Mouse (Mus musculus) neural tube, embryonic 13.5 days (tissue): ENCODE data around the gene Edc4. TPM values are rescaled to one million over a fixed set of nuclear protein-coding genes. Genes with fewer than 3 reads are reported as not detected.

Experiments
- ATAC-seq: fragments of 200-750 bp; cut with Nextera tagmentation; 2 replicates; pipeline ENCODE4 v1.8.0; 2017; ENCODE audit warnings: low read depth, mild to moderate bottlenecking, moderate TSS enrichment, moderate library complexity
- H3K27ac ChIP-seq: fragments of 300-500 bp; sonication (generic); replicated peaks from 2 replicates; pipeline ENCODE4 v1.5.1; 2015; ENCODE audit warnings: moderate library complexity, mild to moderate bottlenecking, inconsistent platforms
- H3K27me3 ChIP-seq: fragments of 300-500 bp; sonication (generic); 2 replicates; pipeline ENCODE4 v1.6.1; 2015; ENCODE audit warnings: mild to moderate bottlenecking, inconsistent platforms
- H3K36me3 ChIP-seq: fragments of 300-500 bp; sonication (generic); 2 replicates; pipeline ENCODE4 v1.6.1; 2015; ENCODE audit warnings: mild to moderate bottlenecking, inconsistent platforms
- H3K4me1 ChIP-seq: fragments of 300-500 bp; sonication (generic); replicated peaks from 2 replicates; pipeline ENCODE4 v1.6.1; 2015; ENCODE audit warnings: inconsistent platforms
- H3K4me2 ChIP-seq: fragments of 300-500 bp; sonication (generic); 2 replicates; pipeline ENCODE4 v1.6.1; 2015; ENCODE audit warnings: inconsistent platforms, mild to moderate bottlenecking, moderate library complexity
- H3K4me3 ChIP-seq: fragments of 300-500 bp; sonication (generic); 2 replicates; pipeline ENCODE4 v1.5.1; 2015; ENCODE audit warnings: mild to moderate bottlenecking, inconsistent platforms
- H3K9ac ChIP-seq: fragments of 300-500 bp; sonication (generic); 2 replicates; pipeline ENCODE4 v1.6.1; 2015; ENCODE audit warnings: moderate library complexity, mild to moderate bottlenecking, inconsistent platforms
- H3K9me3 ChIP-seq: fragments of 300-500 bp; sonication (generic); 2 replicates; pipeline ENCODE4 v1.6.1; 2016; ENCODE audit warnings: inconsistent platforms
- WGBS: fragments of 180-500 bp; shearing (Covaris S2); methylation state at CpG from one replicate; pipeline ENCODE4 v1.1.7; 2015; 5-methylcytosine and 5-hydroxymethylcytosine counted together
- polyA plus RNA-seq: library from polyadenylated mRNA; unstranded; fragments of >200 nt; fragmentation: Nextera tagmentation; extraction: Ambion mirVana; gene quantifications from 2 replicates; pipeline ENCODE4 v1.2.1, GENCODE M21; 2015

Edc4 gene
- polyA plus RNA-seq, 1 experiment from 2014 or later = 43.9 TPM

GRCm38 (mm10) chr8:105890870-105891269 lies 10.2 kb downstream of the Edc4 start:
- no peak for ATAC-seq
- Histone ChIP-seq H3K9ac (no peak overlapping the region), H3K27me3 (no peaks in the 10 kb centered on the region), H3K9me3 (no peaks in the 10 kb centered on the region), H3K4me3 (no peak overlapping the region), H3K4me1 (peaks cover 9% of the 10 kb centered on the region), H3K4me2 (no peak overlapping the region), H3K36me3 (peaks cover 87% of the 10 kb centered on the region), H3K27ac (no peak overlapping the region)
- 76% methylated on average over 6 of the region's 6 CpGs for WGBS

GRCm38 (mm10) chr8:105892432-105892831 lies 11.8 kb downstream of the Edc4 start:
- H3K4me1 ChIP-seq = peaks cover 9% of the 10 kb centered on the region
- WGBS = 91% methylated on average over 6 of the region's 6 CpGs
- ATAC-seq = 0 out of 2 replicates have a peak, but pooled peaks have one; percentile 4
- peak overlapping the region; percentile 38; the same call in 1 of the 2 replicates for H3K27ac ChIP-seq
- no peak overlapping the region for H3K4me3 ChIP-seq
- peaks cover 72% of the 10 kb centered on the region for H3K36me3 ChIP-seq
- H3K4me2 ChIP-seq = no peak overlapping the region
- no peak overlapping the region for H3K9ac ChIP-seq
- no peaks in the 10 kb centered on the region for H3K27me3 ChIP-seq
- H3K9me3 ChIP-seq = no peaks in the 10 kb centered on the region

GRCm38 (mm10) chr8:105893339-105893738 lies 12.7 kb downstream of the Edc4 start, which contains the start of gene Nrn1l:
TSS of gene Nrn1l (plus strand) at chr8:105893567.
- Histone ChIP-seq H3K9ac (peak within 1 kb of the TSS; percentile 58), H3K4me1 (peaks cover 9% of the 10 kb centered on the region), H3K9me3 (no peaks in the 10 kb centered on the region), H3K4me2 (peak within 1 kb of the TSS; percentile 35), H3K36me3 (peaks cover 62% of the 10 kb centered on the region), H3K27ac (peak within 1 kb of the TSS; percentile 65), H3K4me3 (0 out of 2 replicates have a peak within 1 kb of the TSS, but pooled peaks have one; percentile 3), H3K27me3 (no peaks in the 10 kb centered on the region)
- ATAC-seq = peak; percentile 91
- WGBS = 3% methylated on average over 11 of the region's 11 CpGs

- no peak overlapping the region for H3K4me2 ChIP-seq
- 85% methylated on average over 9 of the region's 9 CpGs for whole genome bisulfite sequencing
- no peak overlapping the region for H3K27ac ChIP-seq
- H3K9ac ChIP-seq = no peak overlapping the region
- ATAC-seq = no peak
- H3K4me3 ChIP-seq = no peak overlapping the region
- peaks cover 16% of the 10 kb centered on the region for H3K36me3 ChIP-seq
- H3K27me3 ChIP-seq = no peaks in the 10 kb centered on the region
- peaks cover 20% of the 10 kb centered on the region for H3K4me1 ChIP-seq
- H3K9me3 ChIP-seq = no peaks in the 10 kb centered on the region
Observed at GRCm38 (mm10) chr8:105897801-105898480, 17.3 kb downstream of the Edc4 start.

GRCm38 (mm10) chr8:105900180-105900940 lies 19.7 kb downstream of the Edc4 start, which contains the start of gene Pskh1:
TSS of gene Pskh1 (plus strand) at chr8:105900441.
- Histone ChIP-seq H3K4me2 (peak within 1 kb of the TSS; percentile 74), H3K27ac (peak within 1 kb of the TSS; percentile 90), H3K4me3 (peak within 1 kb of the TSS; percentile 81), H3K4me1 (peaks cover 11% of the 10 kb centered on the region), H3K36me3 (0 out of 2 replicates have a peak, but pooled peaks cover 2% of the 10 kb centered on the region), H3K27me3 (no peaks in the 10 kb centered on the region), H3K9ac (peak within 1 kb of the TSS; percentile 91), H3K9me3 (no peaks in the 10 kb centered on the region)
- ATAC-seq = peak; percentile 94
- WGBS = under 1% methylated on average over 68 of the region's 68 CpGs

GRCm38 (mm10) chr8:105900941-105901616 lies 20.4 kb downstream of the Edc4 start:
- H3K9ac ChIP-seq = peak overlapping the region; percentile 91
- H3K4me2 ChIP-seq = peak overlapping the region; percentile 74
- no peaks in the 10 kb centered on the region for H3K36me3 ChIP-seq
- H3K4me3 ChIP-seq = peak overlapping the region; percentile 81
- no peak for ATAC-seq
- 43% methylated on average over 16 of the region's 16 CpGs for WGBS
- H3K27me3 ChIP-seq = no peaks in the 10 kb centered on the region
- peaks cover 11% of the 10 kb centered on the region for H3K4me1 ChIP-seq
- H3K27ac ChIP-seq = peak overlapping the region; percentile 90
- no peaks in the 10 kb centered on the region for H3K9me3 ChIP-seq

- Histone ChIP-seq H3K4me2 (no peak overlapping the region), H3K36me3 (peaks cover 15% of the 10 kb centered on the region), H3K27me3 (no peaks in the 10 kb centered on the region), H3K4me3 (no peak overlapping the region), H3K9me3 (no peaks in the 10 kb centered on the region), H3K27ac (no peak overlapping the region), H3K9ac (no peak overlapping the region), H3K4me1 (no peaks in the 10 kb centered on the region)
- WGBS = 90% methylated on average over 3 of the region's 3 CpGs
- no peak for ATAC-seq
Observed at GRCm38 (mm10) chr8:105919390-105919789, 38.7 kb downstream of the Edc4 start.

- WGBS = 82% methylated on average over 3 of the region's 3 CpGs
- H3K27me3 ChIP-seq = no peaks in the 10 kb centered on the region
- no peak for ATAC-seq
- no peak overlapping the region for H3K9ac ChIP-seq
- no peak overlapping the region for H3K4me3 ChIP-seq
- H3K4me2 ChIP-seq = no peak overlapping the region
- H3K36me3 ChIP-seq = peaks cover 17% of the 10 kb centered on the region
- H3K9me3 ChIP-seq = no peaks in the 10 kb centered on the region
- peaks cover under 1% of the 10 kb centered on the region; the same call in 1 of the 2 replicates for H3K4me1 ChIP-seq
- H3K27ac ChIP-seq = no peak overlapping the region
Observed at GRCm38 (mm10) chr8:105925123-105925522, 44.4 kb downstream of the Edc4 start.

GRCm38 (mm10) chr8:105930602-105931001 lies 49.9 kb downstream of the Edc4 start:
- H3K4me1 ChIP-seq = peaks cover 9% of the 10 kb centered on the region
- peak overlapping the region; percentile 62 for H3K9ac ChIP-seq
- H3K4me2 ChIP-seq = no peak overlapping the region
- no peaks in the 10 kb centered on the region for H3K27me3 ChIP-seq
- peaks cover 39% of the 10 kb centered on the region for H3K36me3 ChIP-seq
- WGBS = 18% methylated on average over 8 of the region's 8 CpGs
- peak overlapping the region; percentile 47; the same call in 1 of the 2 replicates for H3K27ac ChIP-seq
- H3K4me3 ChIP-seq = no peak overlapping the region
- ATAC-seq = peak; percentile 66
- no peaks in the 10 kb centered on the region for H3K9me3 ChIP-seq

- Histone ChIP-seq H3K9ac (no peak overlapping the region), H3K4me3 (no peak overlapping the region), H3K9me3 (no peaks in the 10 kb centered on the region), H3K27ac (no peak overlapping the region), H3K27me3 (no peaks in the 10 kb centered on the region), H3K4me1 (peaks cover 15% of the 10 kb centered on the region), H3K36me3 (peaks cover 34% of the 10 kb centered on the region), H3K4me2 (no peak overlapping the region)
- peak; percentile 13; the same call in 1 of the 2 replicates for ATAC-seq
- WGBS = 93% methylated on average over 3 of the region's 3 CpGs
Observed at GRCm38 (mm10) chr8:105931271-105931670, 50.6 kb downstream of the Edc4 start.

- Histone ChIP-seq H3K36me3 (peaks cover 32% of the 10 kb centered on the region), H3K27me3 (no peaks in the 10 kb centered on the region), H3K27ac (no peak overlapping the region), H3K4me1 (peaks cover 20% of the 10 kb centered on the region), H3K9ac (no peak overlapping the region), H3K4me2 (no peak overlapping the region), H3K4me3 (no peak overlapping the region), H3K9me3 (no peaks in the 10 kb centered on the region)
- no peak for ATAC-seq
- 92% methylated on average over 11 of the region's 11 CpGs for WGBS
Observed at GRCm38 (mm10) chr8:105932525-105932924, 51.8 kb downstream of the Edc4 start.

- Histone ChIP-seq H3K9ac (no peak within 1 kb of the TSS), H3K27me3 (no peaks in the 10 kb centered on the region), H3K9me3 (no peaks in the 10 kb centered on the region), H3K4me1 (peaks cover 30% of the 10 kb centered on the region), H3K4me2 (no peak within 1 kb of the TSS), H3K27ac (no peak within 1 kb of the TSS), H3K4me3 (no peak within 1 kb of the TSS), H3K36me3 (peaks cover 32% of the 10 kb centered on the region)
- ATAC-seq = no peak
- 95% methylated on average over 2 of the region's 2 CpGs for WGBS
Observed at GRCm38 (mm10) chr8:105933762-105934161, 53.1 kb downstream of the Edc4 start, which contains the start of gene Ctrl. TSS of gene Ctrl (minus strand) at chr8:105933862.
